Mouse (Mus musculus) heart, adult 2 months (tissue): ENCODE results near the gene D630045J12Rik. TPM values are rescaled to one million over a fixed set of nuclear protein-coding genes. Genes with fewer than 3 reads are reported as not detected.

Source experiments
- DNase-seq, 2 experiments: peaks; one replicate each; pipeline ENCODE4 v3.0.0; 2021
- H3K27ac ChIP-seq: fragments of 200-600 bp; 2 replicates; pipeline ENCODE4 v1.8.1; 2022
- H3K27me3 ChIP-seq: fragments of 200-500 bp; 2 replicates; pipeline ENCODE4 v1.6.1; 2012; ENCODE audit warnings: mild to moderate bottlenecking, low read length, inconsistent platforms, mixed read lengths; ENCODE audit not compliant: control insufficient read depth, insufficient read depth
- H3K36me3 ChIP-seq: fragments of 200-500 bp; 2 replicates; pipeline ENCODE4 v1.6.1; 2012; ENCODE audit warnings: low read length, inconsistent platforms; ENCODE audit not compliant: control insufficient read depth, insufficient read depth
- H3K4me1 ChIP-seq: fragments of 200-500 bp; 2 replicates; pipeline ENCODE4 v1.6.1; 2011; ENCODE audit warnings: low read length; ENCODE audit not compliant: control insufficient read depth, insufficient read depth
- H3K4me3 ChIP-seq: fragments of 200-600 bp; 2 replicates; pipeline ENCODE4 v1.8.1; 2022
- H3K79me2 ChIP-seq: fragments of 200-500 bp; replicated peaks from 2 replicates; pipeline ENCODE4 v1.6.1; 2012; ENCODE audit warnings: mild to moderate bottlenecking, inconsistent platforms, low read length, moderate library complexity, mixed read lengths; ENCODE audit not compliant: control insufficient read depth, insufficient read depth
- H3K9ac ChIP-seq: fragments of 200-500 bp; 2 replicates; pipeline ENCODE4 v1.6.1; 2012; ENCODE audit warnings: low read depth, mild to moderate bottlenecking, control low read depth, inconsistent platforms, low read length, mixed read lengths
- CTCF ChIP-seq: fragments of 200-600 bp; IDR thresholded peaks from 2 replicates; pipeline ENCODE4 v1.8.1; 2022; ENCODE audit warnings: antibody characterized with exemption, mild to moderate bottlenecking, moderate library complexity
- EP300 ChIP-seq: fragments of 200-500 bp; IDR thresholded peaks from 2 replicates; pipeline ENCODE4 v1.6.1; 2011; ENCODE audit warnings: low read depth, low read length, control low read depth; ENCODE audit not compliant: insufficient read depth
- POLR2A ChIP-seq: fragments of 200-500 bp; IDR thresholded peaks from 2 replicates; pipeline ENCODE4 v1.6.1; 2011; ENCODE audit warnings: mild to moderate bottlenecking, low read depth, low read length, control low read depth; ENCODE audit not compliant: insufficient read depth
- WGBS: fragments of 180-500 bp; shearing (Covaris S2); methylation state at CpG from one replicate; pipeline ENCODE4 v1.1.7; 2018; 5-methylcytosine and 5-hydroxymethylcytosine counted together
- intact Hi-C: fragments of 180-260 bp; cut with DNase I; formaldehyde crosslinking; loops from one replicate; pipeline ENCODE4 v1.15.1; 2025
- polyA plus RNA-seq: library from polyadenylated mRNA; depleted of rRNA; stranded (reverse); fragments of >200 nt; gene quantifications from 2 replicates; pipeline ENCODE4 v1.2.3, GENCODE M21; 2012
- total RNA-seq, 2 experiments: library from RNA; stranded (reverse); gene quantifications; 2 replicates each; pipeline ENCODE4 v1.2.3; 2021

D630045J12Rik gene
- total and polyA plus RNA-seq, 3 experiments: 0.78 to 1.5 (median 1.1) TPM

DNA sequence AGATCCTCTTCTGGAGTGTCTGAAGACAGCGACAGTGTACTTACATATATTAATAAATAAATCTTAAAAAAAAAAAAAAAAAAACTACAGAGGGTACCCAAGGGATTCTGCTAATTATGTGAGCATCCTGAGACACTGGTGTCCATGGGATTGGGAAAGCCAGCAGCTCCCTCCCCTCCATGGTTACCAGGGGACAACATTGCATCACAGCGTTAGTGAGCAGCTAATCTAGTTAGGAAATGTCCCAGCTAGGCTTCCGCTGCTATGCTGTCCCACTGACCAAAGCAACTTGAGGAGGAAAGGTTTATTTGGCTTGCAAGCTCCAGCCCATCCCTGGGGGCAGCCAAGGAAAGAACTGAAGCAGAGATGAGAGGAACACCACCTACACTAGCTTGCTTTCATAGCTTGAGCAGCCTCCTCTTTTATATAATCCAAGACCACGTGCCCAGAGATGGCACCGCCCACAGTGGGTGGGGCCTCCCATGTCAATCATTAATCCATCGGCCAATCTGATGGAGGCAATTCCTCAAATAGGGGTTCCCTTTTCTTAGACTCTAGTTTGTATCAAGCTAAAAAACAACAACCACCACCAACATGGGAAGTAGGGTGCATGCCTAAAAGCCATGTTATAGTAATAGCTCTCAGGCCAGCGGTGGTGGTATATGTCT, 17.7 kb downstream of the D630045J12Rik start:
- no peaks in the 10 kb centered on the region for H3K27me3 ChIP-seq
- no peaks in the 10 kb centered on the region for H3K79me2 ChIP-seq
- WGBS: 65% methylated on average over 7 of the region's 7 CpGs
- intact Hi-C loops: no loop called here
- H3K27ac ChIP-seq: no peak overlapping the region
- H3K9ac ChIP-seq: no peak overlapping the region
- no peak for TF ChIP-seq CTCF
- TF ChIP-seq POLR2A: no peak
- TF ChIP-seq EP300: no peak
- H3K36me3 ChIP-seq: no peaks in the 10 kb centered on the region
- no peak for DNase-seq
- H3K4me1 ChIP-seq: no peaks in the 10 kb centered on the region
- no peak overlapping the region for H3K4me3 ChIP-seq

DNA sequence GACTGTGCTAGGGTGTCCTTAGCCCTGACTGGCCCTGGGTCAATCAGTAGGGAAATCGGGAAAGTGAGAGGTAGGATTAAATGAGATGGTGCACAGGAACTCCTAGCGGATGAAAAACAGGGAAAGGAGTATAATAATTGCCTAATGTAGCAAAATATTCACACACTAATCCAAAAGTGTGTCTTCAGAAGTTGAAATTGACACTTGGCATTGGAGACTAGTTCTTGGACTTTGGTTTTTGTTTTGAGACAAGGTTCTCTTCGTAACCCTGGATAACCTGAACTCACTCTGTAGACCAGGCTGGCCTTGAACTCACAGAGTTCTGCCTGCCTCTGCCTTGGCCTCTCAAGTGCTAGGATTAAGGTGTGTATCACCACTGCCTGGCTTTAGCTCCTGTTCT, 20.0 kb downstream of the D630045J12Rik start:
- no peak overlapping the region for H3K4me3 ChIP-seq
- 98% methylated on average over 3 of the region's 3 CpGs for WGBS
- no peaks in the 10 kb centered on the region for H3K27me3 ChIP-seq
- no peaks in the 10 kb centered on the region for H3K36me3 ChIP-seq
- H3K79me2 ChIP-seq: no peaks in the 10 kb centered on the region
- DNase-seq: no peak
- intact Hi-C loops: no loop called here
- no peak overlapping the region for H3K9ac ChIP-seq
- H3K4me1 ChIP-seq: no peaks in the 10 kb centered on the region
- H3K27ac ChIP-seq: no peak overlapping the region
- TF ChIP-seq CTCF (no peak), POLR2A (no peak), EP300 (no peak)

DNA sequence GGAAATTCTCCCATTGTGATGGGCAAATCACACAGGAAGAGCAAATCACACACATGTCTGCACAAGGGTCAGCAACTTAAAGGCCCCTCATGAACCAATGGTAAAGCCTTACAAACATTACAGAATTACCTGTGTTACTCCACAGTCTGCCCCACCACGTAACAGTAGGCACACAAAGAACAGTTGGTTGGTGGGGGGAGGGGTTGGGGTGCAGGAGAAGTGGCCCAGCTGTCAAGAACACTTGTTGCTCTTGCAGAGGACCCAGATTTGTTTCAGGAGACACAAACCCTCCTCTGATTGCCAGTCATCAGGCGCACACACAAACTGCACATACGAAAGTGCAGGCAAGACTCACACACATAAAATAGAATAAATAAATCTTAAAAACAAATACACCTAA, 20.9 kb downstream of the D630045J12Rik start:
- H3K4me1 ChIP-seq: no peaks in the 10 kb centered on the region
- H3K79me2 ChIP-seq: no peaks in the 10 kb centered on the region
- DNase-seq: no peak
- TF ChIP-seq CTCF (no peak), EP300 (no peak), POLR2A (no peak)
- H3K27ac ChIP-seq: no peak overlapping the region
- no peaks in the 10 kb centered on the region for H3K27me3 ChIP-seq
- no peaks in the 10 kb centered on the region for H3K36me3 ChIP-seq
- no peak overlapping the region for H3K4me3 ChIP-seq
- 90% methylated on average over 3 of the region's 3 CpGs for WGBS
- intact Hi-C loops: no loop called here
- no peak overlapping the region for H3K9ac ChIP-seq

DNA sequence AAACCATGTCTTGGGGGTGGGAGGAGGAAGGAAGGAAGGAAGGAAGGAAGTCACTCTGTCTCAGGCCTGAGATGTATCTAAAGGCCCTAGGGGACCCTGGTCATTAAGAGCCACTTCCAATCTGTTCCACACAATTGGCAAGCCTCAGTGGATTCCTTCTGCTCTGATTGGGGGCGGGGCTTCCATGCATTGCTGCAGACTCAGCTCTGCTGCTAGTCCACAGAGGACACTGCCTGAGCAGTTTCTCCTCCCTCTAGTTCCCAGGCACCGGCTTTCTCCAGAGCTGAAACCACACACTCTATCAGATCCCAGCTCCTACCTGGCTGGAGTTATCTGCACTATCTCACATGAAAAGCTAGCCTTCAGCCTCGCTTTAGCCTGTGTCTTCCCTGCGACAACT, 21.8 kb downstream of the D630045J12Rik start:
- TF ChIP-seq POLR2A (no peak), CTCF (no peak), EP300 (no peak)
- no peak overlapping the region for H3K4me3 ChIP-seq
- H3K4me1 ChIP-seq: no peaks in the 10 kb centered on the region
- H3K27ac ChIP-seq: no peak overlapping the region
- intact Hi-C loops: no loop called here
- 60% methylated on average over 4 of the region's 4 CpGs for WGBS
- H3K9ac ChIP-seq: no peak overlapping the region
- no peaks in the 10 kb centered on the region for H3K36me3 ChIP-seq
- no peaks in the 10 kb centered on the region for H3K27me3 ChIP-seq
- H3K79me2 ChIP-seq: no peaks in the 10 kb centered on the region
- DNase-seq: no peak

DNA sequence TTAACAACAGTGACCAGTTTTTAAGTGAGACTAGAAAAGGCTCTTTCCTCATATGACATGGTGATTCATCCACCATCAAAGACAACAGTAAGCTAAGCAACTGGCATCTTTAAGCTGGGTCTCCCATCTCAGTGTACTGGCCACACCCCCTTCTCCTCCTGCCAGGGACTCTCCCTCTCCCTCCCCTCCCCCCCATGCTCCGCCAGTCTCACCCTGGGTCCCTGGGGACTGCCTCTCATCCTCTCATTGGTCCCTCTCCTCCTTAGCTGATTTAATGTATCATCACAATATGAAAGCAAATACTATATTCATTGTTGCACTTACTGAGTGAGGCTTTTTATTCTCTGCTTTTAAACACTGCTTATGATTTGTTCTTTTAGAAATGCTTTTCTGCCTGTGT, 29.7 kb downstream of the D630045J12Rik start:
- Histone ChIP-seq H3K36me3 (no peaks in the 10 kb centered on the region), H3K4me3 (no peak overlapping the region), H3K27ac (no peak overlapping the region), H3K79me2 (no peaks in the 10 kb centered on the region), H3K4me1 (no peaks in the 10 kb centered on the region), H3K9ac (no peak overlapping the region), H3K27me3 (no peaks in the 10 kb centered on the region)
- 69% methylated on average over 1 of the region's 1 CpGs for WGBS
- no peak for DNase-seq
- intact Hi-C loops: no loop called here
- TF ChIP-seq EP300 (no peak), CTCF (no peak), POLR2A (no peak)

DNA sequence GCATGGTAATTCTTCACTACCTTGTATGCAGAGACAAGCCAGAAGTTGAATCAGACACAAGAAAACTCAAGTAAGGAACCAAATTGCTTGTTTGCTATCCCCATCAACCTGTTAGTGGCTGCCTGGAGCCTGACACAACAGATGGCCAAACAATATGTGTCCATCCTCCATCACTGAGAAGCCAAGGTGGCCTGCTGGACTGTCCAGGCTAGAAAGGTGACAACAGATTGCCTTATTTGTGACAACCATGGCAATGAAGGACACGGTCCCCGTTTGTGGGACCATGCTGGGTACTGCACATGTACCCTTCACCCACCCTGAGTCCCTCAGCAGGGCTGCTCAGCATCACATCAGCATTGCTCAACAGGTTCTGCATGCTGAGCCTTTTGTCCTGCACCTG, 34.5 kb downstream of the D630045J12Rik start:
- 98% methylated on average over 2 of the region's 2 CpGs for WGBS
- intact Hi-C loops: no loop called here
- no peaks in the 10 kb centered on the region for H3K36me3 ChIP-seq

More for the DNA sequence above, 34.5 kb downstream of the D630045J12Rik start:
- H3K27me3 ChIP-seq: no peaks in the 10 kb centered on the region
- H3K4me1 ChIP-seq: no peaks in the 10 kb centered on the region
- H3K9ac ChIP-seq: no peak overlapping the region
- DNase-seq: no peak
- H3K27ac ChIP-seq: no peak overlapping the region
- no peak for TF ChIP-seq CTCF
- TF ChIP-seq POLR2A: no peak
- TF ChIP-seq EP300: no peak
- H3K79me2 ChIP-seq: no peaks in the 10 kb centered on the region
- no peak overlapping the region for H3K4me3 ChIP-seq
